In genomic region chr4:154025641-154026440, GRCm38 (mm10) we compare ENCODE assay signal across 7 mouse cellular contexts. TPM values are rescaled to one million over a fixed set of nuclear protein-coding genes. Genes with fewer than 3 reads are reported as not detected.
DNase-seq lines count a peak whose midpoint lies in the region; ATAC-seq and TF ChIP-seq lines count a peak whose summit lies in the region.

TSS of gene Smim1 (minus strand) at chr4:154026230.

- H3K36me3 ChIP-seq in limb, embryonic 11.5 days (ENCODE audit: control insufficient read depth, insufficient read depth, low read length) = peaks cover 14% of the 10 kb centered on the region
- H3K36me3 ChIP-seq in midbrain, embryonic 12.5 days = peaks cover 16% of the 10 kb centered on the region
- H3K36me3 ChIP-seq in spleen, adult 2 months (ENCODE audit: control insufficient read depth, insufficient read depth, low read length) = peaks cover 7% of the 10 kb centered on the region

- peaks cover 26% of the 10 kb centered on the region for H3K27me3 ChIP-seq in limb, embryonic 11.5 days (ENCODE audit: control insufficient read depth, insufficient read depth, low read length)
- peaks cover 46% of the 10 kb centered on the region for H3K27me3 ChIP-seq in midbrain, embryonic 12.5 days
- H3K27me3 ChIP-seq in spleen, adult 2 months (ENCODE audit: control insufficient read depth, insufficient read depth, low read length) = peaks cover 2% of the 10 kb centered on the region; the same call in 1 of the 2 replicates

- peak within 1 kb of the TSS; percentile 40; the same call in 1 of the 2 replicates for H3K9ac ChIP-seq in limb, embryonic 11.5 days (ENCODE audit: low read length)
- peak within 1 kb of the TSS; percentile 31 for H3K9ac ChIP-seq in midbrain, embryonic 12.5 days (replicated peaks)

- 2% methylated on average over 33 of the region's 33 CpGs for WGBS in limb, embryonic 11.5 days
- WGBS in midbrain, embryonic 12.5 days = 1% methylated on average over 32 of the region's 33 CpGs
- 9% methylated on average over 33 of the region's 33 CpGs for WGBS in spleen, adult 2 months

- H3K4me1 ChIP-seq in limb, embryonic 11.5 days (ENCODE audit: control insufficient read depth, insufficient read depth, low read length) = peaks cover 8% of the 10 kb centered on the region
- peaks cover 8% of the 10 kb centered on the region for H3K4me1 ChIP-seq in midbrain, embryonic 12.5 days
- H3K4me1 ChIP-seq in spleen, adult 2 months (ENCODE audit: control insufficient read depth, insufficient read depth, insufficient read length) = no peaks in the 10 kb centered on the region; the same call in 1 of the 2 replicates

- peak within 1 kb of the TSS; percentile 45 for H3K4me2 ChIP-seq in limb, embryonic 11.5 days (ENCODE audit: low read depth, severe bottlenecking)
- H3K4me2 ChIP-seq in midbrain, embryonic 12.5 days (replicated peaks) = peak within 1 kb of the TSS; percentile 60

- TF ChIP-seq CTCF in spleen, adult 2 months (IDR thresholded peaks at IDR 0.05; ENCODE audit: extremely low read depth, insufficient read depth, insufficient read length, insufficient replicate concordance) = peak; percentile 5; the same call in 1 of the 2 replicates

- TF ChIP-seq POLR2A in spleen, adult 2 months (IDR thresholded peaks at IDR 0.05; ENCODE audit: low read depth, low read length) = no peak

- peak within 1 kb of the TSS; percentile 20 for H3K4me3 ChIP-seq in limb, embryonic 11.5 days (ENCODE audit: low read depth, low read length)
- peak within 1 kb of the TSS; percentile 35 for H3K4me3 ChIP-seq in midbrain, embryonic 12.5 days
- peak within 1 kb of the TSS; percentile 47; the same call in 1 of the 2 replicates for H3K4me3 ChIP-seq in spleen, adult 2 months (ENCODE audit: extremely low read depth, insufficient read depth, insufficient read length)

- peak; percentile 86 for DNase-seq in adrenal gland, postnatal 14 days
- peak; percentile 77 for DNase-seq in embryo, embryonic 10.5 days (ENCODE audit: low spot score)
- DNase-seq in gastrocnemius, postnatal 25 days = peak; percentile 73
- DNase-seq in induced T-regulatory cell, adult 2 months (ENCODE audit: low read depth) = peak; percentile 20
- peak; percentile 68 for DNase-seq in limb, embryonic 11.5 days (ENCODE audit: low spot score)
- DNase-seq in spleen, adult 2 months (ENCODE audit: low read depth in 1 of 2, low spot score in 2 of 2) = peak in 1 of 2 experiments; percentile 23

- peak; percentile 25; the same call in 1 of the 2 replicates for ATAC-seq in limb, embryonic 11.5 days (ENCODE audit: insufficient number of reproducible peaks, low FRiP score, low TSS enrichment, low read depth)
- ATAC-seq in midbrain, embryonic 12.5 days (ENCODE audit: low FRiP score, low read depth) = 0 out of 2 replicates have a peak, but pooled peaks have one; percentile 21

- H3K27ac ChIP-seq in limb, embryonic 11.5 days (replicated peaks; ENCODE audit: low read depth, low read length) = no peak within 1 kb of the TSS
- H3K27ac ChIP-seq in midbrain, embryonic 12.5 days (replicated peaks) = no peak within 1 kb of the TSS
- H3K27ac ChIP-seq in spleen, adult 2 months (ENCODE audit: insufficient read depth, low read length) = peak within 1 kb of the TSS; percentile 33

- H3K9me3 ChIP-seq in limb, embryonic 11.5 days (ENCODE audit: control insufficient read depth, low read length) = no peaks in the 10 kb centered on the region
- H3K9me3 ChIP-seq in midbrain, embryonic 12.5 days = no peaks in the 10 kb centered on the region

RNA-seq across cellular contexts. Expression of gene Smim1, which starts in this region (rescaled TPM):
- 31.4 and 33.0 TPM in 2 replicates for total RNA-seq in adrenal gland, postnatal 14 days (2021)
- 1 to 10 TPM; 2.2 to 3.4 TPM for total RNA-seq in gastrocnemius, postnatal 25 days (2021)
- polyA plus RNA-seq in limb, embryonic 11.5 days (2014; fragmentation: Nextera tagmentation; extraction: Ambion mirVana) = 9.1 and 9.6 TPM in 2 replicates
- 5.6 and 6.3 TPM in 2 replicates for polyA plus RNA-seq in midbrain, embryonic 12.5 days (2016; fragmentation: Nextera tagmentation; extraction: Ambion mirVana)
- polyA plus RNA-seq in spleen, adult 2 months (2012; rRNA removed) = 30.5 and 36.3 TPM in 2 replicates
